Mouse (Mus musculus) liver, embryonic 11.5 days (tissue): ENCODE data around the gene Car9. TPM values are rescaled to one million over a fixed set of nuclear protein-coding genes. Genes with fewer than 3 reads are reported as not detected.

Source experiments
- ATAC-seq: fragments of 200-750 bp; cut with Nextera tagmentation; replicated peaks from 2 replicates; pipeline ENCODE4 v1.8.0; 2017; ENCODE audit warnings: moderate number of reproducible peaks, mild to moderate bottlenecking, moderate TSS enrichment, moderate library complexity; ENCODE audit not compliant: low FRiP score
- DNase-seq: peaks from one replicate; pipeline ENCODE4 v3.0.0-alpha.2; 2017; ENCODE audit warnings: low spot score
- H3K27ac ChIP-seq: fragments of 300-500 bp; sonication (generic); 2 replicates; pipeline ENCODE4 v1.5.1; 2014; ENCODE audit warnings: mild to moderate bottlenecking, low read depth, low read length, control low read depth
- H3K27me3 ChIP-seq: fragments of 300-500 bp; sonication (generic); replicated peaks from 2 replicates; pipeline ENCODE4 v1.6.1; 2014; ENCODE audit warnings: low read length, mixed read lengths; ENCODE audit not compliant: control insufficient read depth, insufficient read depth
- H3K36me3 ChIP-seq: fragments of 300-500 bp; sonication (generic); 2 replicates; pipeline ENCODE4 v1.6.1; 2014; ENCODE audit warnings: mild to moderate bottlenecking, low read length, moderate library complexity, mixed read lengths; ENCODE audit not compliant: control insufficient read depth, insufficient read depth
- H3K4me1 ChIP-seq: fragments of 300-500 bp; sonication (generic); replicated peaks from 2 replicates; pipeline ENCODE4 v1.6.1; 2014; ENCODE audit warnings: low read length, mixed read lengths; ENCODE audit not compliant: control insufficient read depth, insufficient read depth
- H3K4me2 ChIP-seq: fragments of 300-500 bp; sonication (generic); 2 replicates; pipeline ENCODE4 v1.6.1; 2014; ENCODE audit warnings: mild to moderate bottlenecking, control low read depth, moderate library complexity
- H3K4me3 ChIP-seq: fragments of 300-500 bp; sonication (generic); 2 replicates; pipeline ENCODE4 v1.5.1; 2014; ENCODE audit warnings: low read depth, low read length, control low read depth
- H3K9ac ChIP-seq: fragments of 300-500 bp; sonication (generic); 2 replicates; pipeline ENCODE4 v1.6.1; 2014; ENCODE audit warnings: low read depth, low read length, control low read depth
- H3K9me3 ChIP-seq: fragments of 300-500 bp; sonication (generic); 2 replicates; pipeline ENCODE4 v1.6.1; 2016; ENCODE audit warnings: low read length, inconsistent platforms, mixed read lengths; ENCODE audit not compliant: control insufficient read depth
- WGBS: fragments of 180-500 bp; shearing (Covaris S2); extraction: QIAGEN DNeasy Blood & Tissue Kit; methylation state at CpG from one replicate; pipeline ENCODE4 v1.1.7; 2014; 5-methylcytosine and 5-hydroxymethylcytosine counted together
- polyA plus RNA-seq: library from polyadenylated mRNA; unstranded; fragments of >200 nt; fragmentation: Nextera tagmentation; extraction: Ambion mirVana; gene quantifications from 2 replicates; pipeline ENCODE4 v1.2.1, GENCODE M21; 2014

The Car9 gene
- polyA plus RNA-seq, 1 experiment from 2014 or later, result 2.0 TPM

DNA sequence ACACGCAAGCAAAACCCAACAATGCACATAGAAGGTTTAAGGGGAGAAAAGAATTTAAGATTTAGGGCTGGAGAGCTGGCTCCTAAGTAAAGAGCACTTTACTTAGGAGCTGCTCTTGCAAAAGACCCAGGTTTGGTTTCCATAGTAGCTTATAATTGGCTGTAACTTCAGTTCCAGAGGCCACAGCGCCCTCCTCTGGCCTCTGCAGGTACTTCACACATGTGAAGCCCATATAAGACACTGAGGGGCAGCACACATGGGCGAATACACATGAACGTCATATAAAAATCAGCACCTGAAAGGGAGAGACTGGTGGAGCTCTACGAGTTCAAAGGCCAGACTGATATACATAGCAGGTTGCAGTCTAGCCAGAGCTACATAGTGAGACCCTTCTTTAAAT is 21.1 kb downstream of the Car9 start:
- H3K27ac ChIP-seq, result no peak overlapping the region
- peaks cover 16% of the 10 kb centered on the region for H3K4me1 ChIP-seq
- DNase-seq (no peak), ATAC-seq (no peak)
- WGBS, result 68% methylated on average over 5 of the region's 5 CpGs
- no peak overlapping the region for H3K4me2 ChIP-seq
- peaks cover 27% of the 10 kb centered on the region for H3K27me3 ChIP-seq
- H3K9me3 ChIP-seq, result no peaks in the 10 kb centered on the region
- H3K4me3 ChIP-seq, result no peak overlapping the region
- H3K36me3 ChIP-seq, result peaks cover 17% of the 10 kb centered on the region
- no peak overlapping the region for H3K9ac ChIP-seq

DNA sequence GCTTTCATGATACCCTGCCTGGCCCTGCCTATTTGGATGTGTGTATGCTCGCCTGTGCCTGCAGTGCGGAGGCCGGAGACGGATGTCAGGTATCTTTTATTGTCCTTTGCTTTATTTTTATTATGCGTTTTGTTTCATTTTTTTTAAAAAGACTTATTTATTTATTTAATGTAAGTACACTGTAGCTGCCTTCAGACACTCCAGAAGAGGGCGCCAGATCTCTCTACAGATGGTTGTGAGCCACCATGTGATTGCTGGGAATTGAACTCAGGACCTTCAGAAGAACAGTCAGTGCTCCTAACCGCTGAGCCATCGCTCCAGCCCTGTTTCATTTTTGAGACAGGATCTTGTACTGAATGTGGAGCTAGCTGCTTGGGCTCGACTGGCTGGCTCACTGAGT is 21.7 kb downstream of the Car9 start:
- DNase-seq, result no peak
- no peak for ATAC-seq
- WGBS, result 76% methylated on average over 9 of the region's 9 CpGs
- Histone ChIP-seq H3K4me1 (peaks cover 10% of the 10 kb centered on the region), H3K4me3 (no peak overlapping the region), H3K9me3 (no peaks in the 10 kb centered on the region), H3K36me3 (peaks cover 23% of the 10 kb centered on the region), H3K27ac (no peak overlapping the region), H3K27me3 (peaks cover 21% of the 10 kb centered on the region), H3K4me2 (no peak overlapping the region), H3K9ac (no peak overlapping the region)

DNA sequence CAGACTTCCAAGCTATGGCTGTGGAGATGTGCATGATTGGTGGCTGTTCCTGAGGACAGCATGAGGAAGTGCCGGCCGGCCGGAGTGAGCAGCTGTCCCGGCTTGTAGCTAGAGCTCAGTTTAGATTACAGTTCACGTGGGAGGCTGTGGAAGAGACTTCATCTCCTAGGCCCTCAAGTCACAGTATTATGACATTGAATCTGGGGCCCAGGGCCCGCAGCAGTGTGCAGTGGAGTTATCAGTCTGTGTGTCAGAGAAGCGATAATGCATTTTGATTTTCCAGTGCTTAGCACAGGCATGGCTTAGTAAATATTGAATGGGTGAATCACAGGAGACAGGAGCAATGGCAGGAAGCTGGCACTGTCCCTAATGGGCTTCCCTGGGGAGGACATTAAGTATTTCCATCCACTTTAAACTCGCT is 23.3 kb downstream of the Car9 start:
- peaks cover 5% of the 10 kb centered on the region for H3K27me3 ChIP-seq
- no peak overlapping the region for H3K4me2 ChIP-seq
- H3K27ac ChIP-seq, result peak overlapping the region; percentile 13; the same call in 1 of the 2 replicates
- ATAC-seq (no peak), DNase-seq (no peak)
- WGBS, result 51% methylated on average over 8 of the region's 8 CpGs
- peaks cover 37% of the 10 kb centered on the region for H3K36me3 ChIP-seq
- no peaks in the 10 kb centered on the region for H3K9me3 ChIP-seq
- H3K9ac ChIP-seq, result no peak overlapping the region
- H3K4me1 ChIP-seq, result peaks cover 5% of the 10 kb centered on the region
- no peak overlapping the region for H3K4me3 ChIP-seq

DNA sequence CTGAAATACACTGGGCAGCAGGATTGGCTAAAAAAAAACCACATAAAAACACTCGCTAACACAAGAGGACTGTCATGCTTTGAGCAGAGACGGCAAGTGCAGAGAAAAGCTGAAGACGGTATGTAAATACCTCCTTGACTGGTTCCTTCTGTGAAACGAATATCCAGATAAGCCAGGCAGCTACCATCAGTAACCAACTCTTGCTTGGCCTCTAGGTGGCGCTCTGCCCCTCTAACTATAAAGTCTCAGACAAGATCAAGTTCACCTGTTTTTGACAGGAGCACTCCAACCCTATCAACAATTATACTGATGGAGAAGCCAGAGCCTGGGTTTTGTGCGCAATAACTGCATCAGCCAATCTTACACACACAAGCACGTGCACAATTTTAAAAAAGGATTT is 23.8 kb downstream of the Car9 start:
- peaks cover 41% of the 10 kb centered on the region for H3K36me3 ChIP-seq

DNA sequence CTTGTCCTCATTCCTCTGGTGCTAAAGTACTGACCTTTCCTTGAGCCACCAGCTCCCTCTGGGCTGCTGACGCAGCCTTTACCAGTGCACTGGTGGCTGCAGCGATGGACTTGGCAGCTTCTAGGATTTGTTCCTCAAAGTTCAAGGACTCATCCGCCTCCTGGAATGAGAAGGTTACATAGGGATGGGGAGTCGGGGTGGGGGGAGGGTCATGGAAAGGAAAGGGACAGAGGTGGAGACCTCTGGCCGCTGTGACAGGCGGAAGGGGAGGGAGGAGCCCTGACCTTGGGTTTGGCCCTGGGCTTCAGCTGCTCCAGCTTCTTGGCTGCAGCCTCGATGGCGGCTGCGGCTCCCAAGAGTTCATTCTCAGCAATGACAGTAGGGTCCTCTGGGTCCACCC is 26.5 kb downstream of the Car9 start:
- Histone ChIP-seq H3K27ac (no peak overlapping the region), H3K4me1 (peaks cover 5% of the 10 kb centered on the region), H3K4me2 (no peak overlapping the region), H3K9ac (no peak overlapping the region), H3K36me3 (peaks cover 65% of the 10 kb centered on the region), H3K9me3 (no peaks in the 10 kb centered on the region), H3K27me3 (no peaks in the 10 kb centered on the region), H3K4me3 (no peak overlapping the region)
- WGBS, result 87% methylated on average over 9 of the region's 9 CpGs
- no peak for DNase-seq
- no peak for ATAC-seq

More for the DNA sequence above, 23.8 kb downstream of the Car9 start:
- H3K27ac ChIP-seq, result no peak overlapping the region
- DNase-seq, result peak; percentile 61
- H3K4me2 ChIP-seq, result no peak overlapping the region
- 24% methylated on average over 7 of the region's 7 CpGs for WGBS
- H3K4me3 ChIP-seq, result no peak overlapping the region
- H3K9ac ChIP-seq, result no peak overlapping the region
- H3K9me3 ChIP-seq, result no peaks in the 10 kb centered on the region
- ATAC-seq, result no peak; the same call in 1 of the 2 replicates
- no peaks in the 10 kb centered on the region; the same call in 1 of the 2 replicates for H3K27me3 ChIP-seq
- H3K4me1 ChIP-seq, result peaks cover 5% of the 10 kb centered on the region

DNA sequence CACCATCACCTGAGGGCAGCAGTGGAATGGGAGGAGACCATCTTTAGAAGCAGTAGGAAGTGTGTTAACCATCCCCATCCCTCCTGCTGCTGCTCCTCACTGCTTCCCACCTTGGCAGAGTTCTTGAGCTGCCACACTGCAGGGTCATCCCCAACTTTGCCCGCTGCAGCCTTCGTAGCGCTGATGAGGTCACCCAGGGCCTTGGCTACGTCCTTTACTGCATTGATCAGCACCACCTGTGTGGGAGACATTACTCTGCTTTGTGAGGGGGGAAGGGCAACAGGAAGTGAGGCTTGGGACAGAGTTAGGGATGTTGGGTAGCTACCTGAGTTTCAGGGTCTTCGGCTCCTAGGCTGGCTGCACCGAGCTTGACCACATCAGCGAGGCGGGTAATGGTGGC is 28.9 kb downstream of the Car9 start:
- H3K27me3 ChIP-seq, result no peaks in the 10 kb centered on the region
- peaks cover 88% of the 10 kb centered on the region for H3K36me3 ChIP-seq
- no peak for DNase-seq
- no peak for ATAC-seq
- H3K27ac ChIP-seq, result no peak overlapping the region
- no peak overlapping the region for H3K4me2 ChIP-seq
- H3K4me1 ChIP-seq, result no peaks in the 10 kb centered on the region
- no peak overlapping the region for H3K4me3 ChIP-seq
- H3K9me3 ChIP-seq, result no peaks in the 10 kb centered on the region
- WGBS, result 92% methylated on average over 8 of the region's 8 CpGs
- no peak overlapping the region for H3K9ac ChIP-seq

DNA sequence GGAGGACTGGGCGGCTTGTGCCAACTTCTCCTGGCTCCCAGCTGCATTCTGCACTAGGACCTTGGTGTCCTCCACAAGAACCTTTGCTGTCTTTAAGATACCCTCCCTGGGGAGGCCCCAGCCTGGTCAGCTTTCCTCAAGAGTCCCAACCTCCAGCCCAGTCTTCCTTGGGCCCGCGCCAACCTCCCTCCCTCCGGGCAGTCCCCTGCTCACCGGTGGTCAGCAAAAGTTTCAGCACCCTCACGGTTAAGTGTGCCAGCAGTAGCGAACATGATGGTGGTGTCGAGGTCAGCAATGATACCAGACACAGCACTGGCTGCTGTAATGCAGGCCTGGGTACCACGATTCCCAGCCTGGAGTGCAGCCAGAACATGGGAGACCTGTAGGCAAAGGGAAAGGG is 29.3 kb downstream of the Car9 start:
- H3K27me3 ChIP-seq, result no peaks in the 10 kb centered on the region
- ATAC-seq, result no peak

DNA sequence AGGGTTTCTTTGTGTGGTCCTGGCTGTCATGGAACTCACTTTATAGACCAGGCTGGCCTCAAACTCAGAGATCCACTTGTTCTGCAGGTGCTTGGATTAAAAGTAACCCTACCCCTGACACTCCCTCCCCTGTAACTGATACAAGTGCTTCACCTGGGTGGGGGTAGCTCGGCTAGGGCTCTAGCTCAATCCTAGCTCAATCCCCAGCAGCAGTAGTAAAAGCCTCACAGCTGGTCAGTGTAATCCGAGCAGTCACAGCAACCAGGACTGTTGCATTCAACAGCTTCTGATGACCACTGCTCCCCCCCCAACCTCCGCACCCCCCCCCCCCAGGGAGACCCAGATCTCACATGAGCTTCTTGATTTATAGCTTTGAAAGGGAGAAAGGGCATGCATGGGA is 35.3 kb downstream of the Car9 start:
- WGBS, result 88% methylated on average over 3 of the region's 3 CpGs
- Histone ChIP-seq H3K4me3 (no peak overlapping the region), H3K9me3 (no peaks in the 10 kb centered on the region), H3K36me3 (peaks cover 88% of the 10 kb centered on the region), H3K27ac (no peak overlapping the region), H3K4me2 (no peak overlapping the region), H3K27me3 (no peaks in the 10 kb centered on the region), H3K4me1 (no peaks in the 10 kb centered on the region), H3K9ac (no peak overlapping the region)
- DNase-seq (no peak), ATAC-seq (no peak)

More for the DNA sequence above, 29.3 kb downstream of the Car9 start:
- DNase-seq, result no peak
- H3K27ac ChIP-seq, result no peak overlapping the region
- no peak overlapping the region for H3K4me3 ChIP-seq
- H3K4me1 ChIP-seq, result no peaks in the 10 kb centered on the region
- H3K4me2 ChIP-seq, result no peak overlapping the region
- no peak overlapping the region for H3K9ac ChIP-seq
- WGBS, result 93% methylated on average over 9 of the region's 9 CpGs
- no peaks in the 10 kb centered on the region for H3K9me3 ChIP-seq
- H3K36me3 ChIP-seq, result peaks cover 92% of the 10 kb centered on the region

DNA sequence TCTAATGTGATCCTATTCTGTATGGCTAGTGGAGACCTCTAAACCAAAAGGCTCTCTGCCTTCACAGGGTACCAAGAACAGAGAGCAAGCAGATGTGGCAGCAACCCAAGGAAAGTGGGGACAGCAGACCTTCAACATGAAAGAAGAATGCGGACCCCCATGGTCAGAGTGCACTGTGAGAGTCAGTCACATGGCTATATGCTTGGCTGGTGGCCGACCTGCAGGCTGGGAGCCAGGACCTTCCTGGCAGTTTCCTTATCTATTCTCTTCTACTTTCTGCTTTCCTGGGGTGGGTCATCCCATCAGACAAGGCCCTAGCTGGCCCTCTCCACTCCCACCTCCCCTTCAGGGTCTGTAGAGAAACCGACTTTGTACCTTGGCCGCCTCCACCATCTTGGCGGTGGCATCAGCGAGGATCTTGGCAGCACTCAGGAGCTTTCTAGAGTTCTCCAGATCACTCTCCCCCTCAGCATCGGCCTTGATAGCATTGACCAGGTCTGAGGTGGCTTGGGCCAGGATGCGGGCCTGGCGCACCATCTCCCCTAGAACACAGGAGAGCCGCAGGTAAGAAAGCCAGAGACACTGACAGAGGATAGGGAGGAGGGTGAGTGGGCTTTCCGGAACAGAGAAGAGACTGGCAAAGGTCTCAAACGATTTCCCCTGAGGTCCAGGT is 39.7 kb downstream of the Car9 start:
- Histone ChIP-seq H3K27ac (no peak overlapping the region), H3K27me3 (no peaks in the 10 kb centered on the region), H3K9ac (no peak overlapping the region), H3K9me3 (no peaks in the 10 kb centered on the region), H3K4me2 (no peak overlapping the region), H3K4me3 (no peak overlapping the region), H3K4me1 (no peaks in the 10 kb centered on the region), H3K36me3 (peaks cover 88% of the 10 kb centered on the region)
- DNase-seq (no peak), ATAC-seq (no peak)
- WGBS, result 94% methylated on average over 12 of the region's 12 CpGs
